Mouse (Mus musculus): ENCODE measurements at regions not wholly inside any gene's neighbourhood (a gene's known extent, or its start where the extent isn't known, plus 50 kb on each side); places are given as distances from the start of the nearest gene placed in this dataset.

DNA sequence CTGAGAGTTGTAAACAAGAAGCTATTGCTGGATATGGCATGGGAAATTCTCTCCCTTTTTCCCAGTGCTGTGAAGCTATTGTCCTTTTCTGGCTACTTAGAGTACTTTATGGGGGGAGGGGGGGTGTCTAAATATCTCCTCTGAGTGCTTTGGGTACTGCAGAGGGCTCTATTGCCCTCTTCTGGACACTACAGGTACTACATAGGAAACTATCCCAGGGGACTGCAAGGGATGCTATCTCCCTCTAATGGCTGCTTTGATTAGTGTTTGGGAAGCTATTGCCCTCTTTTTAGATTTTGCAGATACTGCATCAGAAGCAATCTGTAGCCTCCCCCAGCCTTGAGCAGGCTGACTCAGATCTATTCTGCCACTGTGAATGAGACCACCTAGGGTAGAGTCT, 55.8 kb upstream of the 5430402E10Rik start:
- Histone ChIP-seq H3K27ac (ENCODE audit: control insufficient read depth, low read depth, low read length) (no peak overlapping the region), H3K79me2 (ENCODE audit: control insufficient read depth, insufficient read depth, low read length, poor library complexity) (no peaks in the 10 kb centered on the region), H3K9me3 (replicated peaks; ENCODE audit: insufficient read depth, low read length) (no peaks in the 10 kb centered on the region), H3K36me3 (ENCODE audit: control insufficient read depth in 1 of 2, insufficient read depth in 2 of 2, low read length in 2 of 2) (no peaks in the 10 kb centered on the region), H3K9ac (ENCODE audit: control insufficient read depth, low read depth, low read length, poor library complexity, severe bottlenecking) (no peak overlapping the region), H3K4me1 (ENCODE audit: control insufficient read depth in 1 of 2, insufficient read depth in 2 of 2, low read length in 2 of 2) (no peaks in the 10 kb centered on the region), H3K4me3 (ENCODE audit: control insufficient read depth in 1 of 2, insufficient read depth in 1 of 2, low read depth in 2 of 2, low read length in 2 of 2) (no peak overlapping the region), H3K27me3 (ENCODE audit: control insufficient read depth in 1 of 2, insufficient read depth in 2 of 2, low read length in 2 of 2) (no peaks in the 10 kb centered on the region)
- TF ChIP-seq MXI1 (IDR thresholded peaks at IDR 0.05; ENCODE audit: low read depth, low read length), result no peak
- TF ChIP-seq CTCF (IDR thresholded peaks at IDR 0.05 in 2 of 3, conservative IDR thresholded peaks at IDR 0.05 in 1 of 3; ENCODE audit: control insufficient read depth in 1 of 3, insufficient read depth in 1 of 3, low read depth in 2 of 3, low read length in 3 of 3, poor library complexity in 1 of 3, severe bottlenecking in 1 of 3), result peak in 2 of 3 experiments; percentile 28 to 49; a peak in 3 of 6 replicates
- no peak for TF ChIP-seq GABPA (IDR thresholded peaks at IDR 0.05; ENCODE audit: low read depth, low read length)
- no peak for TF ChIP-seq EP300 (IDR thresholded peaks at IDR 0.05; ENCODE audit: low read depth in 1 of 2, low read length in 2 of 2)
- peak; percentile 1; the same call in 1 of the 2 replicates for TF ChIP-seq RAD21 (IDR thresholded peaks at IDR 0.05; ENCODE audit: low read depth, low read length)
- 0 out of 2 replicates have a peak, but pooled peaks have one; percentile 12 for TF ChIP-seq SMC3 (IDR thresholded peaks at IDR 0.05; ENCODE audit: low read depth, low read length)
- TF ChIP-seq MAX (IDR thresholded peaks at IDR 0.05; ENCODE audit: low read length), result no peak
- no peak for TF ChIP-seq KAT2A (conservative IDR thresholded peaks at IDR 0.05; ENCODE audit: low read depth, low read length)
- peak; percentile 20 for DNase-seq (ENCODE audit: low read depth, low spot score)
